Mouse (Mus musculus): ENCODE data around the gene Gstm5.

- TF ChIP-seq CTCF (IDR thresholded peaks at IDR 0.05; ENCODE audit: borderline replicate concordance, insufficient read depth, low read depth, low read length) (no peak), POLR2A (IDR thresholded peaks at IDR 0.05; ENCODE audit: borderline replicate concordance, insufficient read depth, low read length) (no peak)
Observed at GRCm38 (mm10) chr3:107905942-107906341, 10.3 kb downstream of the Gstm5 start.
